In the genomic region with DNA sequence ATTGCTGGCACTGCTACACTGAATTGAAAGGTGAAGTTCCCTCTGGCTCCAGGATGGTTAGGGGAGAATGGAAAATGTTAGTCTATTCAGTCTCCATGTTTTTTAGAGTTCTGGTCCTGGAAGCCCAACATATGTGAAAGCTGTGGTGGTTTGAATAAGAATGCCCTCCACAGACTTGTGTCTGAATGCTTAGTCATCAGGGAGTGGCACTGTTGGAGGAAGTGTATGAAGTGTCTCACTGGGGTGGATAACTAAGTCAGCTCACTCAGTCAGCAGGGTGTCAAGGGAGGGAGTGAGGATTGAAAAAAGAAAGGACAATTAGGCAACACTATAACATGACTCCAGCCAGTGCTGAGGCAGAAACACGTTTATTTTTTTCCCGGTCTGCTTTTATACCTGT, we compare ENCODE assay signal across 41 mouse cellular contexts. TPM values are rescaled to one million over a fixed set of nuclear protein-coding genes. Genes with fewer than 3 reads are reported as not detected.
DNase-seq lines count a peak whose midpoint lies in the region; ATAC-seq and TF ChIP-seq lines count a peak whose summit lies in the region.
"Had no signal": no experiment of that assay in that cellular context is flagged by ENCODE, and none has a peak within 500 bp of the region (broad histone marks: within the 10 kb centered on the region; RNA-seq: fewer than 3 reads in every experiment).

No protein-coding gene starts in this region.

- H3K27me3 ChIP-seq in G1E (ENCODE audit: insufficient read depth, low read length) (no peaks in the 10 kb centered on the region), Patski (no peaks in the 10 kb centered on the region)
- H3K27me3 ChIP-seq: embryonic facial prominence, embryonic 12.5 days; forebrain, embryonic 15.5 days; heart, embryonic 12.5 days; hindbrain, embryonic 13.5 days; kidney, embryonic 15.5 days; limb, embryonic 15.5 days; liver, embryonic 13.5 days; midbrain, embryonic 15.5 days; neural tube, embryonic 15.5 days; stomach, embryonic 15.5 days had no signal

- H3K4me3 ChIP-seq in G1E (ENCODE audit: low read depth, low read length), result no peak overlapping the region
- H3K4me3 ChIP-seq: embryonic facial prominence, embryonic 12.5 days; forebrain, embryonic 10.5 days; forebrain, embryonic 15.5 days; gastrocnemius, adult 2 months; heart, adult 2 months; heart, embryonic 12.5 days; hindbrain, embryonic 13.5 days; kidney, embryonic 15.5 days; limb, embryonic 10.5 days; limb, embryonic 15.5 days; liver, embryonic 13.5 days; midbrain, embryonic 10.5 days; midbrain, embryonic 15.5 days; neural tube, embryonic 15.5 days; stomach, embryonic 15.5 days had no signal

- TF ChIP-seq CTCF in G1E (IDR thresholded peaks at IDR 0.05; ENCODE audit: low read depth, low read length), result no peak
- no peak for TF ChIP-seq CTCF in Patski (IDR thresholded peaks at IDR 0.05)

- H3K4me1 ChIP-seq in G1E (ENCODE audit: insufficient read depth, low read depth, low read length), result peaks cover 4% of the 10 kb centered on the region; the same call in 1 of the 2 replicates
- H3K4me1 ChIP-seq: embryonic facial prominence, embryonic 12.5 days; forebrain, embryonic 10.5 days; forebrain, embryonic 15.5 days; heart, embryonic 12.5 days; hindbrain, embryonic 13.5 days; kidney, embryonic 15.5 days; limb, embryonic 10.5 days; limb, embryonic 15.5 days; liver, embryonic 13.5 days; midbrain, embryonic 10.5 days; midbrain, embryonic 15.5 days; neural tube, embryonic 15.5 days; stomach, embryonic 15.5 days had no signal

- peaks cover 18% of the 10 kb centered on the region for H3K36me3 ChIP-seq in G1E (replicated peaks)

- POLR2A ChIA-PET in Patski (lab: Charles Lee), result no interaction called here

- peak; percentile 70 for DNase-seq in 416B (ENCODE audit: low read depth)
- no peak for DNase-seq in G1E (ENCODE audit: low spot score)
- DNase-seq in Patski (ENCODE audit: low read depth, low spot score), result no peak
- DNase-seq in testis, postnatal 10 days (ENCODE audit: low spot score), result no peak
- DNase-seq in kidney, adult 18-20 months, result no peak
- no peak for DNase-seq in kidney, postnatal 4 days
- DNase-seq in frontal cortex, postnatal 10 days (ENCODE audit: low spot score in 2 of 2), result no peak
- DNase-seq: adrenal gland, postnatal 10 days; cerebellum, adult 8-10 months; embryo, embryonic 11 days; gastrocnemius, adult 2 months; heart, adult 2 months; heart, postnatal 4 days; kidney, postnatal 25 days; layer of hippocampus, postnatal 36 days; liver, embryonic 13.5 days; lung, adult 2 months; lung, postnatal 10 days; retina, postnatal 1 day; right cerebral cortex, postnatal 14 days; thymus, adult 18-20 months; thymus, postnatal 36 days had no signal

- H3K9me3 ChIP-seq in G1E (replicated peaks), result no peaks in the 10 kb centered on the region
- H3K9me3 ChIP-seq: embryonic facial prominence, embryonic 12.5 days; forebrain, embryonic 10.5 days; forebrain, embryonic 15.5 days; heart, embryonic 12.5 days; hindbrain, embryonic 13.5 days; limb, embryonic 10.5 days; limb, embryonic 15.5 days; liver, embryonic 13.5 days; midbrain, embryonic 10.5 days; midbrain, embryonic 15.5 days; neural tube, embryonic 15.5 days; stomach, embryonic 15.5 days had no signal

- ATAC-seq in G1E (ENCODE audit: extremely low read depth, insufficient number of reproducible peaks, low FRiP score, poor library complexity, severe bottlenecking) (peak; percentile 60; the same call in 1 of the 2 replicates), Patski (peak; percentile 65)
- ATAC-seq in megakaryocyte, adult 5-6 weeks (ENCODE audit: poor library complexity, severe bottlenecking), result peak; percentile 56; the same call in 1 of the 2 replicates
- ATAC-seq: forebrain, embryonic 15.5 days; intestine, postnatal 0 days; midbrain, embryonic 15.5 days had no signal

- in situ Hi-C loops in Patski (cut with MboI; ENCODE audit: low pct_unique_long_range_greater_than_20kb), result no loop called here

- CTCF ChIA-PET in Patski (lab: Charles Lee), result interaction anchor here (1.4 to 1.8 kb wide), 2 partner anchors 18 kb away, joined by 3 read pairs; no protein-coding TSS in a partner anchor

RNA-seq across cellular contexts. Expression of a gene that starts 29.6 kb away (rescaled TPM):
- 25.6 and 29.6 TPM in 2 replicates for total RNA-seq in G1E (2014; fragmentation: Nextera tagmentation)
- 26.8 and 29.4 TPM in 2 replicates for total RNA-seq in G1E (2017)
- polyA plus RNA-seq in G1E (2012), result 21.1 and 23.0 TPM in 2 replicates
- 64.5 TPM for polyA plus RNA-seq in Patski (2021)
- 15.4 and 27.5 TPM in 2 replicates for total RNA-seq in megakaryocyte, adult 5-6 weeks (2015)
- 15.2 and 17.0 TPM in 2 replicates for total RNA-seq in megakaryocyte, adult 5-6 weeks (2017)

RNA-seq across cellular contexts. Expression of a gene that starts 42.0 kb away (rescaled TPM):
- not detected in 2 replicates for total RNA-seq in G1E (2014; fragmentation: Nextera tagmentation)
- total RNA-seq in G1E (2017), result under 0.01 and 0.05 TPM in 2 replicates
- polyA plus RNA-seq in G1E (2012), result not detected in 2 replicates
- not detected for polyA plus RNA-seq in Patski (2021)
- not detected in 2 replicates for total RNA-seq in megakaryocyte, adult 5-6 weeks (2015)
- total RNA-seq in megakaryocyte, adult 5-6 weeks (2017), result 0.07 TPM in 1 of 2 replicates, not detected in the other
- total RNA-seq: gastrocnemius, adult 2 months; heart, adult 2 months; heart, postnatal 4 days; layer of hippocampus, adult 8-10 months; layer of hippocampus, postnatal 36 days; left cerebral cortex, postnatal 10 days had no signal
- polyA plus RNA-seq: embryonic facial prominence, embryonic 12.5 days; forebrain, embryonic 10.5 days; forebrain, embryonic 15.5 days; frontal cortex, adult 2 months; hindbrain, embryonic 13.5 days; intestine, postnatal 0 days; kidney, embryonic 15.5 days; limb, embryonic 10.5 days; limb, embryonic 15.5 days; liver, embryonic 13.5 days; lung, adult 2 months; macrophage; midbrain, embryonic 10.5 days; midbrain, embryonic 15.5 days; neural tube, embryonic 15.5 days; small intestine, adult 2 months; stomach, embryonic 15.5 days had no signal

RNA-seq across cellular contexts. Expression of a gene that starts 55.4 kb away (rescaled TPM):
- total RNA-seq in G1E (2014; fragmentation: Nextera tagmentation) (13.5 and 16.3 TPM in 2 replicates), G1E (2017) (9.2 and 10.0 TPM in 2 replicates)
- polyA plus RNA-seq in G1E (2012) (0.29 and 0.43 TPM in 2 replicates), Patski (2021) (10.2 TPM)
- 2.8 and 4.4 TPM in 2 replicates for total RNA-seq in megakaryocyte, adult 5-6 weeks (2015)
- total RNA-seq in megakaryocyte, adult 5-6 weeks (2017), result 2.5 and 4.0 TPM in 2 replicates
